Mouse (Mus musculus): ENCODE results near the gene Slc18b1.
"Not testable (repeated sequence)": the region's sequence is repeated elsewhere in the genome, so short reads cannot be mapped to it uniquely, and the experiment has no call there.

The Slc18b1 gene

DNA sequence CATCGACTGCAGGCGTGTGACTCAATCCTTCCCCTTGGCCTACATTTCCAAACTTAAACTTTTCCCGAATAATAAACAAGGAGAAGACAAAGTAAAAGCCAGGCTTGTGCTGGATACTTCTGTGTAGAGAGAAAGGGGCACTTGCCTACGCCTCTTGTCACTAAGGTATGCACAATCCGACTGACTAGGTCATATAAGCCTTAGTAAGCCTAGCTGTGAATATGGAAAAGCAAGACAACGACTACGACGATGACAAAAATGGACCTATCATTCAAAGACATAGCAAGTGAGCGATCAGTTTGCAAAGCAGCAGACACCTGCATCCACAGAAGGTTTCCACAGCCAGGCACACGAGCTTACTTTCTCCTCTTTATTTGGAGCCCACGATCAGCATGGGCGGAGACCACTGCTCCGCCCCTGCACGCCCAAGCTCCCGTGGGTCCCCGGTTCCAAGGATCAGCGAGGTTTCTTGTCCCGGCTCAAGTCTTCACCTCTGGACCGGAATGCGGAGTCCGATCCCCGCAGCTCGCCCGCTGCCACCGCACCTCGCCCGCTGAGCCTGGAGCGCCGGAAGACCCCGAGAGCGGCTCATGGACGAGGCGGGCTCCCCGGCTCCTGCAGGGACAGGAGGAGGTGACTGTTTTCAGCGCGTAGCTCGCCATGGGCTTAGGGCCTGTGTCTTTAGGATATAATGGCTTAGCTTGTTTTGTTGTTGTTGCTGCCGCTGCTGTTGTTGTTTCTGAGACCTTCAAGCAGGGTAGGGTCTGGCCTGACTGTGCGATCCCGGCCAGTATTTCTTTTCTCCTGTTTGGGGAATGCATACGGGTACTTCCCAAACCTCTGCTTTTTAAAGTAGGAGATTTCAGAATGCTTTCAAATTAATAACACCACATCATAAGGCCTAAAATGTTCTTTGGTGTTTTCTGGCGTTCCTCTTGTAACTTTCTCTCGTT, at the start of gene Slc18b1:
Slc18b1 (plus strand) TSS at position 436 of the 953 bp plus-strand sequence.
- peak; percentile 43 to 70 for DNase-seq (ENCODE audit: low spot score in 2 of 2)

- DNase-seq (ENCODE audit: low spot score in 2 of 2): no peak
Observed at GRCm38 (mm10) chr10:23754166-23754565, 42.6 kb upstream of the Slc18b1 start.

- DNase-seq (ENCODE audit: low spot score in 2 of 2): no peak
Observed at GRCm38 (mm10) chr10:23777288-23777945, 19.4 kb upstream of the Slc18b1 start.

- no peak for DNase-seq (ENCODE audit: low spot score in 2 of 2)
Observed at GRCm38 (mm10) chr10:23780539-23781275, 16.1 kb upstream of the Slc18b1 start.

DNA sequence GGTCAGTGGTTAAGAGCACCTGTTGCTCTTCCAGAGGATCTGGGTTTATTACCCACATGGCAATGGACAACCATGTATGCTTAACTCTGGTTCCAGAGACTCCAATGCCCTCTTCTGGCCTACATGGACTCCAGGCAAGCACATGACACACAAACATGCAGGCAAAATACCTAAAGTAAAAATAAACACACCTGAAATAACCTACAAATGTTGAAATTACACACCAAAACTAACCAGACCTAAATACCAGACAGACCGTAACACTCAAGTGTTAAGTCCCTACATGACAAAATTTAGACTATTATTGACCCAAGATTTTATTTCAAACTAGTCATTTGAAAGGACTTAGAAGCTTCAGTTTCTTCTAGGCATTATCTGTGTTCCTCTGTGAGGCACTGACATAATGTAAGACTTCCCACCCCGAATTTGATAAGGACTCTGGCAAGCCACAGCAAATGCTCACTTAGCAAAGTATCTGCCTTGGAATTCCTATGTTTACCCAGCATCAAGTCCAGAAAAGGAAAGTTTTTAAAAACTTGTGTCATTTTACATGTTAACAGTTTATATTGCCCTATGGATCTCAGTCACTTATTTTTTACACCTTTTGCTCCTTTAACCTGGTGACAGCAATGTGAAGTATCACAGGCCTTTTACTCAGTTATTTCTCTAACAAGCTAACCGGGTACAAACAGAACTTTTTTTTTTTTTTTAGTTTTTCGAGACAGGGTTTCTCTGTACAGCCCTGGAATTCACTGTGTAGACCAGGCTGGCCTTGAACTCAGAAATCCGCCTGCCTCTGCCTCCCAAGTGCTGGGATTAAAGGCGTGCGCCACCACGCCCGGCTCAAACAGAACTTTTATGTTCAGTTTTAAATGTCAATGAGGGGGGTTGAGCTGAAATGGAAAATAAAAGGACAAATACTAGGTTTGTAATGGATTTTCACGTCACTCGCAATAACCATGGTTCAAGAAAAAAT, 14.7 kb upstream of the Slc18b1 start:
- no peak for DNase-seq (ENCODE audit: low spot score in 2 of 2)

DNA sequence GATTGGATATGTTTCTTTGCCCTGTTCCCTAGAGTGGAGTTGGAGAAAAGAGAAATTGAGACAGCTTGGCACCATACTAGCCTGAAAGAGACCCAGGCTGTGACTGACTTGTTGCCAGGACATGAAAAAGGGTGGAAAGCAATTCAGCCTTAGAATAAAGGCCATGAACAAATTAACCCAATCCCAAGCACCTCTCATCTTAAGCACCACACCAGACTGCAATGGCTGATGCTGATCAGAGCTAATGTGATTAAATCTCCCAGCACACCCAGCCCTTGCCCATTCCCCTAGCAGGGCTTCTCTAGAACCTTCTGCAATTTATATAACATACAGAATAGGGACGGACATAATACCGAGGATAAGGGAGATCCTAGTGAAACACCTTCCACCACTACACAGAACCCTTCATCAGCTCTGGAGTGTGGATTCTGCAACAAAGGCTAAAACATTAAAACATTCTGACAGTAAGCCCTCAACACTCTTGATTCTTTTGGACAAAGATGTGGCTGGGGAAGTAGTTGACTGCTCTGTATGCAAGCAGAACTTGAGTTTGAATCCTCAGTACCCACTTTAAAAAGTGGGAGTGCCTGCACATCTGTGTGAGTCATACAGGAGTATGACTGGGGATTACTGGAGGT, 13.8 kb upstream of the Slc18b1 start:
- no peak for DNase-seq (ENCODE audit: low spot score in 2 of 2)

- no peak for DNase-seq (ENCODE audit: low spot score in 2 of 2)
Observed at GRCm38 (mm10) chr10:23783493-23783884, 13.3 kb upstream of the Slc18b1 start.

DNA sequence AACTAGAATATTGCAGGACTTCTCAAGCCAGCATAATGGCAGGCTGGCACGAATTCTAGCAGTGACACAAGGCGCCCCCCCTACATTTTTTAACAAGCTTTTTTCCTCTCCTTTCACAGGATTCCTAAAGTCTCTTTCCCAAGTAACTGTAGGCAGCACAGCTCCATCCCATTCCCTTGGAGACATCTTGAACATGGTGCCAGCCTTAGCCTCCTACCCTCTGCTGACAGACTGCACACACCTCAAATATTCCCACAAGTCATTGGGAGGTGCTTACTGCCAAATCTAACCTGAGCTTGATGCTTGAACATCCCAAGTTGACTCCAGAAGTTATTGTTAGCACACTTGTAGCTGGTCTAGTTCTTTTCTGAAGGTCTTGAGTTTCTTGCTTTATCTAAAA, 12.7 kb upstream of the Slc18b1 start:
- DNase-seq (ENCODE audit: low spot score in 2 of 2): no peak

DNA sequence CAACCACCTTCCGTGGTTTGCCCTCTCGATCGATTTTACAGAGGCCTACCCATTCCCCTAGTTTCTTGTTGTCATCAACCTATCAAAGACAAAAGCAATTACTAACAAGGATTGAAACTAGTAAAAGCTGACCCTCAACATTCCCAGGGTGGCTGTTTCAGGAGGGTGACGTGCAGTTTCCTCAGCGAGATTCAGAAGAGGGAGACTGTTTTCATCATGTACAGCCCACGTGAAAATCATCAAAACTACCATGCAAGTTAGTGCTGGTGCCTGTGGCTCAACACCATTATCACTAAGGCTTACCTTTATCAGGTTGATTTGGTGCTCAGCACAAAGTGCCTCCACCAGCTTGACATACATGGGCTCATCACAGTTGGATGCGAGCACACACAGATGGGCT, 11.2 kb upstream of the Slc18b1 start:
- DNase-seq (ENCODE audit: low spot score in 2 of 2): not testable (repeated sequence)

GRCm38 (mm10) chr10:23786040-23786439, 10.7 kb upstream of the Slc18b1 start:
- no peak for DNase-seq (ENCODE audit: low spot score in 2 of 2)

- DNase-seq (ENCODE audit: low spot score in 2 of 2): peak in 1 of 2 experiments; percentile 16
Observed at GRCm38 (mm10) chr10:23786631-23787038, 10.2 kb upstream of the Slc18b1 start.

- peak; percentile 98 to 99 for DNase-seq (ENCODE audit: low spot score in 2 of 2)
Observed at GRCm38 (mm10) chr10:23787062-23787821, 9.5 kb upstream of the Slc18b1 start, which contains the start of gene Rps12. Rps12 (minus strand) TSS chr10:23787275.

DNA sequence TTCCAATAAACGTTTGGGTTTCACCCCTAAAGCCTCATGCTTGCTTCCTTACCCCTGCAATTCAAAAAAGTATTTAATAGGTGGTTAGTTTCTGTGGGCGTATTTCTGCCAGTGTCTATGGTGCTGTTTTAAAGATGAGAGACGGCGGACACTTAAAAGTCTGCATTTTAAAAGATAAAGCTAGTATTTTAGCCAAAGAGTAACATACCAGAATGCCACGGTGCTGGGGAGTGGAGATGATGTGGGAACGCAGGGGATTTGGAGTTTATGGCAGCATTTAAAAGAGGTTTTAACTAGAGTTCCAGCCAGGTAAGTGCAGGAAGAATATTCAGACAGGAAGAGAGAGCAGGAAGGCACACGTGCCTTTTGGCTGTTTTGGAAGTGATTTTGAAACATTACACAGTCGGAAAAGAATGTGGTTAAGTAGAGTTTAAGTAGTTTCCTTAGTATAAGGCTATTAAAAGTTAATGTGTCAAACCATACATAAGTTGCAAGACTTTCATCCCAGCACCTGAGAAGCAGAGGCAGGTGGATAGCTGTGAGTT, 8.7 kb upstream of the Slc18b1 start:
- no peak for DNase-seq (ENCODE audit: low spot score in 2 of 2)

DNA sequence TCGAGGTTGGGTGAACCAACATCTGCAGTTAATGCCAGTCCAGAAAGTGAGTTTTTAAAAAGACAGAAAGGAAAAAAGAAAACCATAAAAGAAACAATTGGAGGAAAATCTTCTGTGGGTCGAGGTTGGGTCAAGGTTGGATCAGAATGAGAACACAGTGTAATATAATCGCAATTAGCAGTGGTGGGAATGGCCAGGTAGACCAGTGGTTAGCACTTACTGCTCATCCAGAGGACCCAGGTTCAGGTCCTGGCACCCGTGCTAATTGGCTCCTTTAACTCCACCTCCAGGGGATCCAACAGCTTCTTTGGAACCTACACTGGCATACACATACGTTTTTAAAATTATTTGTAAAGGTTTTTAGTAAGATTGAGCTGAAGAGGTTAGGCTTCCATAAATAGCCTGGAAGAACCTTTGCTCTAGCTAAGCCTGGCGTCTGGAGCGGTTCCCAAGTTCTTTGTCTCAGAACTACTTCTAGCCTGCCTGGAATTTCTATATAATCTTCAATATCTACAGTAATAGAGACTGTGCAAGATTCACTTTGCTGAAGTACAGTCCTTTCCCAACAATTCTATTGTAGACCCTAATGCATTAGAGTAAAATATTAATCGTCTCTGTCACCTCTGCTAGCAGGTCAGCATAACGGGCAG, 790 bp upstream of the Slc18b1 start:
- DNase-seq (ENCODE audit: low spot score in 2 of 2): no peak

DNA sequence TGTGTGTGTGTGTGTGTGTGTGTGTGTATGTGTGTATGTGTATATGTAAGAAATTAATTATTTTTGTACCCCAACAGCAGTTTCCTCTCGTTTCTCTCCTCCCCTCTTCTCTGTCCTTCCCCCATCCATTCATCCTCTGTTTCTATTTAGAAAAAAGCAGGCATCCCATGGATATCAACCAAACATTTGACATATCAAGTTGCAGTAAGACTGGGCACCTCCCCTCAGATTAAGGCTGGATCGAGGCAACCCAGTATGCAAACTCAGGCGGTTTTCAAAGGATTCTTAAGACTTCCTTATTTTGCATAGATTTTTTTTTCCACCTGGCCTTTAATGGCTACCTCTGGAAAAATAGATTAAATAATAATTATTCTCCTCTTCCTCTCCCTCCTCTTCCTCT, 820 bp downstream of the Slc18b1 start:
- DNase-seq (ENCODE audit: low spot score in 2 of 2): no peak

DNA sequence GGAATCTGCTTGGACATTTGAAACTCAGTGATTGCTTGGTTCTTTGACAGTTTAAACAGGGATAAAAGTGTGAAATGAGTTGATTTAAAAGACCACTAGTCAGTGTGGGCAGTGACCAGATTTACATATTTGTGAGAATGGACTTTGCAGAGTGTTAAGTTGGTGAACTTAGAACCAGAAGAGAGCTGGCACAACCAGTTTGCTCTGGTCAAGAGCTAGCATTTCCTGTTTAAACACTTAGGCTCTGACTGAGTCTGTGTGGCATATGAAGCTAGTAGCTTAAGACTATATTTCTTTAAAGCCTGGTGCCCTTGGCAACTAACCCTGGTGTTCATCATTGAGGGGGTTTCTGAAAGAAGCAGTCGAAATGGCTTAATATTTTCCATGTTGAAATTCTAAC, 1.4 kb downstream of the Slc18b1 start:
- no peak for DNase-seq (ENCODE audit: low spot score in 2 of 2)

DNA sequence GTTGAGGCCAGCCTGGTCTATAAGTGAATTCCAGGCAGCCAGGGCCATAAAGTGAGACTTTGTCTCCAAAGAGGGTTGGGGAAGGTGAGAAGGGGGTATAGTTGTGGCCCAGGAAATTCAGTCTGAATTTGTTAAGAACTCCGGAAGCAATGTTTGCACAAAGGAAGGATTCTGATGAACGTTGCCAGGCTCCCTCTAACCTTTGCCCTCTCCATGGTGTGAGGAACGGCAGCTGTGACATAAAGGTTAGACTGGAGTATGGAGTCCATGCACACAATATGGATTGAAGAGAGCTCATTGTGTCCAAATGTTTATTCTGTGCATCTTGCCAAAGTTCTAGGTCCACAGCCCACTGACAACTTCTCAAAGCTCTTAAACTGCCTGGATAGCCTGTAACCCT, 3.1 kb downstream of the Slc18b1 start:
- DNase-seq (ENCODE audit: low spot score in 2 of 2): no peak

GRCm38 (mm10) chr10:23802911-23803310, 6.1 kb downstream of the Slc18b1 start:
- DNase-seq (ENCODE audit: low spot score in 2 of 2): no peak

- no peak for DNase-seq (ENCODE audit: low spot score in 2 of 2)
Observed at GRCm38 (mm10) chr10:23804665-23805064, 7.9 kb downstream of the Slc18b1 start.

Data from urinary bladder, adult 18-20 months (tissue).